Mouse (Mus musculus): ENCODE results near the gene Slc43a2. TPM values are rescaled to one million over a fixed set of nuclear protein-coding genes. Genes with fewer than 3 reads are reported as not detected.

Gene Slc43a2
- polyA plus RNA-seq, 1 experiment from 2014 or later = 17.3 TPM

GRCm38 (mm10) chr11:75558101-75558500, 26.6 kb downstream of the Slc43a2 start:
- Histone ChIP-seq H3K9me3 (no peaks in the 10 kb centered on the region), H3K27ac (no peak overlapping the region), H3K36me3 (peaks cover 46% of the 10 kb centered on the region), H3K4me2 (replicated peaks) (no peak overlapping the region), H3K4me3 (replicated peaks) (no peak overlapping the region), H3K27me3 (no peaks in the 10 kb centered on the region), H3K4me1 (replicated peaks) (no peaks in the 10 kb centered on the region), H3K9ac (replicated peaks) (no peak overlapping the region)
- 92% methylated on average over 1 of the region's 1 CpGs for WGBS
- no peak for ATAC-seq

DNA sequence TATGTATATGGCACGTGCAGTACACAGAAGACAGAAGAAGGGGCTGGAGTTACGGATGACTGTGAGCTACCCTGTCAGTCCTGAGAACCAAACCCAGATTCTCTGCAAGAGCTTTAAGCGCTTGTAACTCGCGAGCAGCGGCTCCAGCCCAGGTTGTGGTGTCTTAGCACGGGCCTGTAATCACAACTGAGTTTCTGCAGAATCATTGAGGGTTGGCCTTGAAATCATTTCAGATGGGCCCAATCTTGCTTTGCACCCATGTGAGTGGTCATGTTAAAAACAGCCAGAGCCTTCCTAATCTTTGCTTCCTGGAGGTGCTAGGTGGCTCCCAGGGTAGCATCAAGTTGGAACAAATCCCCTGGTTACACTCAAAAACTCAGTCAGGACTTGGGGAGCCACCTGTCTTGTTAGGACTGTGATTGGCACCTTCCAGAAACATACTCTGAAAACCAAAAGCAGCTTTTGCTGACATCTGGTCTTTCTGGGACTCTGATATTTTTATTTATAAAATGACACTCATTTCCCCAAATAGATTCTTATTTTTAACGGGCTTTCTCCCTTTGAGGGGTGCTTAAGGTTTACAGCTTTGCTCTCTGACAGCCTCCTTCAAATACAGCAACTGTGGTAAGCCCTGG, 28.5 kb downstream of the Slc43a2 start:
- no peak for ATAC-seq
- Histone ChIP-seq H3K4me2 (replicated peaks) (no peak overlapping the region), H3K27me3 (no peaks in the 10 kb centered on the region), H3K4me1 (replicated peaks) (no peaks in the 10 kb centered on the region), H3K9ac (replicated peaks) (no peak overlapping the region), H3K4me3 (replicated peaks) (no peak overlapping the region), H3K9me3 (no peaks in the 10 kb centered on the region), H3K36me3 (peaks cover 53% of the 10 kb centered on the region), H3K27ac (no peak overlapping the region)
- WGBS = 89% methylated on average over 8 of the region's 8 CpGs

DNA sequence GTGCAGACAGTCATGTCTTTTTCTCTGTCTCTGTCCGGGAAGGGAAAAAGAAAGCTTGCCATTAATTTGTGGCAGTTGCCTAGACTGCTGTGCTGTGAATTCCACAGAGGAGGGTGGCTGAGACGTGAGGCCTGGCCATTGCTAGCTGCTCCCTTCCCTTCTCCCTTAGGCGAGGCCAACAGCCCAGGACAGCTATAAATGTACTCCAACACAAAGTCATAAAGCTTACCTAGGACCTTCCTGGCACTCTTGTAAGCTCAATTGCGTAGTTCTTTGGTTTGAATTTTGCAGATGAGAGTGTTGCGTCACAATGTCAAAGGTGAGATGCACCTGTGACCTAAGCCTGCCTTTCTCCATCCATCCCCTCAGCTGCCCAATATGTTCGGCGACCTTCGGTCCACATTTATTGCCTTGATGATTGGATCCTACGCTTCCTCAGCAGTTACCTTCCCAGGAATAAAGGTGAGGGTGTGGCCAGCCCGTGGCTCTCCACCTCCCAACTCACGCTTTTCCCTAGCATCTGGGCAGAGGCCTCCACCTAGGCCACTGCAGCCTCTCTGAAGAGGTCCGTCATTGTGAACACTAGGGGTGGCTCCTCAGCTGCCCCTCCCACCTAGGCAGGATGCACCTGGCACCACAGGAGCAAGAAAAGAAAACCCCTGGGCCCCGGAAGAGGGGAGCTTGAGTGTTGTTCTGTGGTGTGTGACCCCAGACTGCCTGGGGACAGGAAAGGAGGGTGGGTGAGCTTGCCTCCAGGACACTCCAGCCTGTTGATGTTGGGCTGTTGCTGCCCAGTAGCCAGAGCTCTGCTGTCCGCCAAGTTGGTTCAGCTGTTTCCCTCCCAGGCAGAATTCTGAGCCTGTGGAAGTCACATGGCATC, 29.3 kb downstream of the Slc43a2 start:
- no peaks in the 10 kb centered on the region for H3K27me3 ChIP-seq
- no peaks in the 10 kb centered on the region for H3K9me3 ChIP-seq
- no peak overlapping the region for H3K4me2 ChIP-seq (replicated peaks)
- no peak overlapping the region for H3K27ac ChIP-seq
- ATAC-seq = no peak
- H3K9ac ChIP-seq (replicated peaks) = no peak overlapping the region
- H3K4me3 ChIP-seq (replicated peaks) = no peak overlapping the region
- no peaks in the 10 kb centered on the region for H3K4me1 ChIP-seq (replicated peaks)
- 83% methylated on average over 14 of the region's 14 CpGs for WGBS
- peaks cover 59% of the 10 kb centered on the region for H3K36me3 ChIP-seq

GRCm38 (mm10) chr11:75561410-75561791, 29.9 kb downstream of the Slc43a2 start:
- H3K27me3 ChIP-seq = no peaks in the 10 kb centered on the region
- no peaks in the 10 kb centered on the region for H3K4me1 ChIP-seq (replicated peaks)
- WGBS = 74% methylated on average over 5 of the region's 5 CpGs
- no peak overlapping the region for H3K4me3 ChIP-seq (replicated peaks)
- H3K27ac ChIP-seq = no peak overlapping the region
- no peaks in the 10 kb centered on the region for H3K9me3 ChIP-seq
- H3K4me2 ChIP-seq (replicated peaks) = no peak overlapping the region
- no peak for ATAC-seq
- H3K9ac ChIP-seq (replicated peaks) = no peak overlapping the region
- peaks cover 66% of the 10 kb centered on the region for H3K36me3 ChIP-seq

- H3K4me3 ChIP-seq (replicated peaks) = no peak overlapping the region
- 89% methylated on average over 8 of the region's 8 CpGs for WGBS
- H3K4me1 ChIP-seq (replicated peaks) = no peaks in the 10 kb centered on the region
- H3K9me3 ChIP-seq = no peaks in the 10 kb centered on the region
- no peak overlapping the region for H3K4me2 ChIP-seq (replicated peaks)
- no peak for ATAC-seq
- no peaks in the 10 kb centered on the region for H3K27me3 ChIP-seq
- no peak overlapping the region for H3K9ac ChIP-seq (replicated peaks)
- no peak overlapping the region for H3K27ac ChIP-seq
- peaks cover 71% of the 10 kb centered on the region for H3K36me3 ChIP-seq
Measured at GRCm38 (mm10) chr11:75562840-75563239, 31.3 kb downstream of the Slc43a2 start.

GRCm38 (mm10) chr11:75563851-75564548, 32.5 kb downstream of the Slc43a2 start:
- Histone ChIP-seq H3K4me2 (replicated peaks) (no peak overlapping the region), H3K4me1 (replicated peaks) (no peaks in the 10 kb centered on the region), H3K27me3 (no peaks in the 10 kb centered on the region), H3K4me3 (replicated peaks) (no peak overlapping the region), H3K9me3 (no peaks in the 10 kb centered on the region), H3K36me3 (peaks cover 78% of the 10 kb centered on the region), H3K27ac (no peak overlapping the region), H3K9ac (replicated peaks) (no peak overlapping the region)
- no peak for ATAC-seq
- WGBS = 80% methylated on average over 18 of the region's 18 CpGs

- peaks cover 92% of the 10 kb centered on the region for H3K36me3 ChIP-seq
Measured at GRCm38 (mm10) chr11:75565849-75566248, 34.4 kb downstream of the Slc43a2 start.

DNA sequence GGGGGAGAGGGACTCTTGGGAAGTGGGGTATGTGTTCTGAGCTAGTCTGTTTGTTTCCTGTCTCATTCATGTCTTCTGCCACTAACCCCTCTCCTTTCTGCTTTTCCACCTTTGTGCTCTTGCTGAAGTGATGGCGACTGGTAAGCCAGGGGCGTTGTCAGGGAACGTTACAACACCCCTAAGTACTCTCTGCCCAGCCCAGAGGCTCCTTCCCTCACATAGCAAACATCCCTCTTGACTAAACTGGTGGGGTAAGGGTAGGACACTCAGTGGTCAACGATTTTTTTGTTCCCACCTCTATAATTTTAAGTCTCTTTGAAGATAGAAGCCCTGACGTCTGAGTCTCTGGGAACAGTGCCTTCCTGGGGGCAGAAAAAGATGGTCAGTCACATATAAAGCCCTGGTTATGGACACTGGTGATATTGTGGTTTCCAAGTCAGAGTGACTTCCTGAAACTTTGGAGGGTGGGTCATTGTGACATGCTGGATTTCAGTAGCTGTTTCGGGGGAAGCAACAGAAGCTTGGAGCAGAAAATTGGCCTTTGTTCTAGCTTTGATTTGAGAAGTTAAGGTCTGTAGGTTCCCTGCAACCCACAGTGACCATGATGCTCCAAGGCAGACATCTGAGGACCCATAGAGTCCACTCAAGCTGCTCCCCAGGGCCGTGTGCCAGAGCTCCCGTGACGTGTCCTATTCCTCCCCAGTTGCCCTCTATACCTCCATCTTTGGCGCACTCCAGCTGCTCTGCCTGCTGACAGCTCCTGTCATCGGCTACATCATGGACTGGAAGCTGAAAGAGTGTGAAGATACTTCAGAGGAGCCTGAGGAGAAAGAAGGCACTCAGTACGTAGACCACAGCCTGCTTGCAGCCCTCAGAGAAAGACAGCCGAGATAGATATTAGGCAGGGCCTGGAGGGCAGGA, 35.0 kb downstream of the Slc43a2 start:
- Histone ChIP-seq H3K36me3 (peaks cover 88% of the 10 kb centered on the region), H3K27me3 (no peaks in the 10 kb centered on the region), H3K9me3 (no peaks in the 10 kb centered on the region), H3K9ac (replicated peaks) (no peak overlapping the region), H3K27ac (no peak overlapping the region), H3K4me1 (replicated peaks) (peaks cover 2% of the 10 kb centered on the region; the same call in 1 of the 2 replicates), H3K4me2 (replicated peaks) (no peak overlapping the region), H3K4me3 (replicated peaks) (no peak overlapping the region)
- WGBS = 81% methylated on average over 13 of the region's 13 CpGs
- no peak for ATAC-seq

More at GRCm38 (mm10) chr11:75565849-75566248, 34.4 kb downstream of the Slc43a2 start:
- Histone ChIP-seq H3K27ac (no peak overlapping the region), H3K4me1 (replicated peaks) (no peaks in the 10 kb centered on the region), H3K27me3 (no peaks in the 10 kb centered on the region), H3K4me2 (replicated peaks) (no peak overlapping the region), H3K4me3 (replicated peaks) (no peak overlapping the region), H3K9ac (replicated peaks) (no peak overlapping the region), H3K9me3 (no peaks in the 10 kb centered on the region)
- 83% methylated on average over 2 of the region's 2 CpGs for WGBS
- no peak for ATAC-seq

DNA sequence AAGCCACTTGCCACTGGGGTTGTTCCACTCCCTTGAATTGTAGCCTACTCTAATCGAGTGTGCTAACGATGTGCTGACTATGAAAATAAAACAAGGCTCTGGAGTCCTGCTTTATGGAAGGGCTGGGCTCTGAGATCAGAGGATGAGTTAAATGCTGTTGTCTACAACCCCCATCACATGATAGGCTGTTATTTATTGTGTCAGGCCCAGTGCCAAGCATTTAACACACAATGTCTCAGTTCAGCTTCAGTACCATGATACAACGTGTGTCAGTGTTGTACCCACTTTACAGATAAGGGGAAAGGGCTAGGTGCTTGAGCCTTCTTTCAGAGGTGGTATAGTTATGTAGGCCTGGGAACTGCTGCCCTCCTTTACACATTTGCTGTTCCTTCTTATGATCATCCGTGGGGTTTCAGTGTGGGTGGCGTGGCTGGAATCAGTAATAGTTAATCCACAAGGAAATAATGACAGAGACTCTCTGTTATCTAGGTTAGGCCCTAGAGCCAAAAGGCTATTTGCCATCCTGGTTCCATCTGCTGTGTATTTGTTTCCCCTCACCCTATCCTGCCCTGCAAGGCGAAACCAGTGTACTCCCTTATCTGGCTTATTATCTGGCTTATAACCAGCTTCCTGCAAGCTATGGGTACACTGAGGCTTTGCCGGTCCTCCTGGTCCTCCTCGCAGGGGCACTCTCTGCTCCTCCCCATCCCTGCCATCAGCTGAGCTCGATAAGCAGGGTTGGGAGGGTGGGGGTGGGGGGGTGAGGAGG, 36.0 kb downstream of the Slc43a2 start:
- ATAC-seq = no peak
- Histone ChIP-seq H3K4me3 (replicated peaks) (no peak overlapping the region), H3K36me3 (peaks cover 80% of the 10 kb centered on the region), H3K9me3 (no peaks in the 10 kb centered on the region), H3K9ac (replicated peaks) (no peak overlapping the region), H3K27ac (no peak overlapping the region), H3K27me3 (no peaks in the 10 kb centered on the region), H3K4me2 (replicated peaks) (no peak overlapping the region), H3K4me1 (replicated peaks) (peaks cover 12% of the 10 kb centered on the region)
- WGBS = 64% methylated on average over 9 of the region's 9 CpGs

DNA sequence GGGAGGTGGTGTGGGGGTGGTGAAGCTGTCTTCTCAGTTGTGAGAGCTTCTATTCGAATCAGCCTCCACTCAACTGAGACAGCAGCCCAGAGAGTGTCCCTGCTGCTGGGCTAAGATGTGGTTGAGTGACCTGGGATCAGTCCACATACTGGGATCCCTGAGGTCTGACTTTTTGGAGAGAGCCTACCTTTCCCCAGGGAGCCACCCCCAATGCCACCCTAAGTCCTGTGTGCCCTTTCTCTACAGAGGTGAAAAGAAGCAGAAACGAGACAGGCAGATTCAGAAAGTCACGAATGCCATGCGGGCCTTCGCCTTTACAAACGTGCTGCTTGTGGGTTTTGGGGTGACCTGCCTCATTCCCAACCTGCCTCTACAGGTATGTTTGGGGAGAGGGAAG, 36.6 kb downstream of the Slc43a2 start:
- no peak for ATAC-seq
- 76% methylated on average over 6 of the region's 6 CpGs for WGBS
- H3K27me3 ChIP-seq = no peaks in the 10 kb centered on the region
- no peak overlapping the region for H3K4me3 ChIP-seq (replicated peaks)
- peaks cover 18% of the 10 kb centered on the region for H3K4me1 ChIP-seq (replicated peaks)
- no peak overlapping the region for H3K4me2 ChIP-seq (replicated peaks)
- no peaks in the 10 kb centered on the region for H3K9me3 ChIP-seq
- H3K27ac ChIP-seq = no peak overlapping the region
- peaks cover 74% of the 10 kb centered on the region for H3K36me3 ChIP-seq
- no peak overlapping the region for H3K9ac ChIP-seq (replicated peaks)

DNA sequence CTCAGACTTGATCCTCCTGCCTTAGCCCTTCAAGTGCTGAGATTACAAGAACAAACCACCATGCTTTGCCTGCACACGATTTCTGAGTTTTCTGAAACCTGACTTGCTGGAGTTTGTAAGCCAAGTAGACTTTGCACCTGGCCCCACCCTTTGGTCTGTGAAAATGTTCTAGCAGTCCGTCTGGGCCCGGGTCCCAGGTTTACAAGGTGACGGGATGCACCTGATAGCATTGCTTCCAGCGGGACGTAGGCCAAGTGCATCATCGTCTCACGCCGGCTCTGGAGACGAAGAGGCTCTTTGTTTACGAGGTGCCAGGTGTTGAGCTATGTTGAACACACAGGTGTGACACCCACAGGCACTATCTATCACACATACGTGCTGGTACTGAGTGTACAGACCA, 37.5 kb downstream of the Slc43a2 start:
- H3K27ac ChIP-seq = no peak overlapping the region
- no peaks in the 10 kb centered on the region for H3K9me3 ChIP-seq
- peaks cover 66% of the 10 kb centered on the region for H3K36me3 ChIP-seq
- 96% methylated on average over 12 of the region's 12 CpGs for WGBS
- no peaks in the 10 kb centered on the region for H3K27me3 ChIP-seq
- no peak for ATAC-seq
- H3K4me3 ChIP-seq (replicated peaks) = no peak overlapping the region
- H3K4me1 ChIP-seq (replicated peaks) = peaks cover 20% of the 10 kb centered on the region
- no peak overlapping the region for H3K4me2 ChIP-seq (replicated peaks)
- H3K9ac ChIP-seq (replicated peaks) = no peak overlapping the region
